Mouse (Mus musculus) megakaryocyte-erythroid progenitor cell, adult 5-6 weeks (primary cell): Measurements from ENCODE around the gene Ppp4r1. TPM values are rescaled to one million over a fixed set of nuclear protein-coding genes. Genes with fewer than 3 reads are reported as not detected.

Experiments
- ATAC-seq: replicated peaks from 2 replicates; pipeline ENCODE4 v1.8.0; 2016; ENCODE audit warnings: mild to moderate bottlenecking, inconsistent platforms; ENCODE audit not compliant: severe bottlenecking, poor library complexity, low FRiP score, low TSS enrichment
- total RNA-seq, 2 experiments: library from RNA; stranded (forward) in 1 of 2; stranded (reverse) in 1 of 2; fragments of 200-1000, 215-1000 nt in 1 of 2; fragments of >200 nt in 1 of 2; fragmentation: Nextera tagmentation in 1 of 2; gene quantifications; 2 replicates each; pipeline ENCODE4 v1.2.3; 2014 to 2017

Gene Ppp4r1
- total RNA-seq, 2 experiments from 2014 or later: 37.2 to 43.6 TPM

GRCm38 (mm10) chr17:65842669-65843381 is 60.5 kb downstream of the Ppp4r1 start:
- no peak for ATAC-seq

- no peak for ATAC-seq
Observed at GRCm38 (mm10) chr17:65845423-65845822, 63.0 kb downstream of the Ppp4r1 start.

- no peak for ATAC-seq
Observed at GRCm38 (mm10) chr17:65847694-65848449, 65.5 kb downstream of the Ppp4r1 start.

- ATAC-seq: no peak
Observed at GRCm38 (mm10) chr17:65850487-65850886, 68.1 kb downstream of the Ppp4r1 start.

- ATAC-seq: no peak
Observed at GRCm38 (mm10) chr17:65851749-65852148, 69.4 kb downstream of the Ppp4r1 start.

- ATAC-seq: no peak
Observed at GRCm38 (mm10) chr17:65853326-65853725, 71.0 kb downstream of the Ppp4r1 start.

- no peak for ATAC-seq
Observed at GRCm38 (mm10) chr17:65854006-65854405, 71.6 kb downstream of the Ppp4r1 start.

GRCm38 (mm10) chr17:65857617-65858016 is 75.2 kb downstream of the Ppp4r1 start:
- ATAC-seq: peak; percentile 51

- peak; percentile 58 for ATAC-seq
Observed at GRCm38 (mm10) chr17:65862579-65862978, 80.2 kb downstream of the Ppp4r1 start.

GRCm38 (mm10) chr17:65863830-65864229 is 81.5 kb downstream of the Ppp4r1 start:
- ATAC-seq: no peak

- peak; percentile 78 for ATAC-seq
Observed at GRCm38 (mm10) chr17:65864742-65865141, 82.4 kb downstream of the Ppp4r1 start.

- no peak for ATAC-seq
Observed at GRCm38 (mm10) chr17:65865265-65865664, 82.9 kb downstream of the Ppp4r1 start.

- ATAC-seq: no peak
Observed at GRCm38 (mm10) chr17:65866201-65866600, 83.8 kb downstream of the Ppp4r1 start.

GRCm38 (mm10) chr17:65867996-65868395 is 85.6 kb downstream of the Ppp4r1 start:
- no peak for ATAC-seq

- ATAC-seq: no peak
Observed at GRCm38 (mm10) chr17:65869720-65870119, 87.3 kb downstream of the Ppp4r1 start.

GRCm38 (mm10) chr17:65870146-65870545 is 87.8 kb downstream of the Ppp4r1 start:
- ATAC-seq: peak; percentile 67

GRCm38 (mm10) chr17:65871641-65872041 is 89.3 kb downstream of the Ppp4r1 start:
- ATAC-seq: no peak

- ATAC-seq: no peak
Observed at GRCm38 (mm10) chr17:65872051-65872450, 89.7 kb downstream of the Ppp4r1 start.

GRCm38 (mm10) chr17:65872652-65873051 is 90.3 kb downstream of the Ppp4r1 start:
- ATAC-seq: peak; percentile 85

GRCm38 (mm10) chr17:65873156-65873555 is 90.8 kb downstream of the Ppp4r1 start:
- ATAC-seq: no peak

- no peak for ATAC-seq
Observed at GRCm38 (mm10) chr17:65873834-65874233, 91.5 kb downstream of the Ppp4r1 start.
